34 mouse cellular contexts compared by ENCODE assay signal in the genomic region with DNA sequence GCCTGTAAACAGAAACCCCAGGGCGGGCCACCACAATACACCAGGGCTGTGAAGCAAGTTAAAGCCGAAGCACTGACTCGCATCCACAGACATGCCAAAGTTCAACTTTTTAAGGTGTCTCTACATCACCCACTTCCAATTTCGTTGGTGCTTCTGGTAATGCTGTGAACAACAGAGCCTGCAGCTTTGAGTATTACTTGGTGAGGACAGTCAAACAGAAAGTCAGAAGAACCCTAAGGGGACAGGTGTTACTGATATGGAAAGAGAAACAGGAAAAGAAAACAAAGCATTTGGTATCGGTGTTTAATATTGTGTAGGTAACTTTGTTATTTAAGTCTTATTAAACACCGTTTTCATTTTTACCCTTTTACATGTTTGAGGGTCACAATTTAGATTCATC. TPM values are rescaled to one million over a fixed set of nuclear protein-coding genes. Genes with fewer than 3 reads are reported as not detected.
"Had no signal": no experiment of that assay in that cellular context is flagged by ENCODE, and none has a peak within 500 bp of the region (broad histone marks: within the 10 kb centered on the region; RNA-seq: fewer than 3 reads in every experiment).

No protein-coding gene starts in this region.

- DNase-seq: heart, postnatal 10 days; heart, postnatal 14 days; heart, postnatal 36 days; heart, postnatal 4 days; kidney, adult 11 months; kidney, adult 18-20 months; kidney, adult 2 months; kidney, adult 8-10 months; kidney, adult 9 months; kidney, postnatal 10 days; kidney, postnatal 14 days; kidney, postnatal 25 days; kidney, postnatal 36 days; kidney, postnatal 4 days; layer of hippocampus, adult 9-11 months; layer of hippocampus, postnatal 36 days had no signal

- H3K27me3 ChIP-seq: heart, embryonic 12.5 days; heart, embryonic 15.5 days; intestine, embryonic 15.5 days had no signal

- H3K9me3 ChIP-seq: heart, embryonic 12.5 days; heart, embryonic 13.5 days; heart, embryonic 15.5 days; hindbrain, embryonic 10.5 days; hindbrain, embryonic 12.5 days; hindbrain, embryonic 13.5 days; hindbrain, embryonic 15.5 days; intestine, embryonic 15.5 days; kidney, embryonic 15.5 days had no signal

- H3K36me3 ChIP-seq: heart, embryonic 12.5 days; heart, embryonic 13.5 days; heart, embryonic 15.5 days; hindbrain, embryonic 10.5 days; hindbrain, embryonic 12.5 days; hindbrain, embryonic 13.5 days; hindbrain, embryonic 15.5 days; intestine, embryonic 15.5 days; kidney, embryonic 15.5 days had no signal

- H3K9ac ChIP-seq: heart, embryonic 12.5 days; heart, embryonic 13.5 days; heart, embryonic 15.5 days; hindbrain, embryonic 12.5 days; hindbrain, embryonic 13.5 days; hindbrain, embryonic 14.5 days; hindbrain, embryonic 15.5 days; intestine, embryonic 15.5 days; kidney, embryonic 15.5 days had no signal

- H3K27ac ChIP-seq: heart, embryonic 13.5 days; heart, embryonic 15.5 days; hindbrain, embryonic 10.5 days; hindbrain, embryonic 12.5 days; hindbrain, embryonic 13.5 days; hindbrain, embryonic 14.5 days; hindbrain, embryonic 15.5 days; hindbrain, postnatal 0 days; intestine, embryonic 15.5 days; kidney, embryonic 15.5 days; kidney, postnatal 0 days; layer of hippocampus, adult 2 months; left cerebral cortex, adult 2 months had no signal

- H3K4me3 ChIP-seq: heart, embryonic 12.5 days; heart, embryonic 13.5 days; heart, embryonic 15.5 days; hindbrain, embryonic 10.5 days; hindbrain, embryonic 12.5 days; hindbrain, embryonic 13.5 days; hindbrain, embryonic 15.5 days; intestine, embryonic 15.5 days; kidney, embryonic 15.5 days; layer of hippocampus, adult 2 months; left cerebral cortex, adult 2 months had no signal

- H3K4me1 ChIP-seq: heart, embryonic 13.5 days; heart, embryonic 15.5 days; intestine, embryonic 15.5 days had no signal

- H3K4me2 ChIP-seq: heart, embryonic 11.5 days; heart, embryonic 12.5 days; heart, embryonic 13.5 days; heart, embryonic 15.5 days; hindbrain, embryonic 12.5 days; hindbrain, embryonic 13.5 days; hindbrain, embryonic 14.5 days; hindbrain, embryonic 15.5 days; intestine, embryonic 15.5 days; kidney, embryonic 15.5 days had no signal

RNA-seq across cellular contexts. Expression of a gene that starts 29.7 kb away (rescaled TPM):
- total RNA-seq: heart, postnatal 14 days; heart, postnatal 25 days; heart, postnatal 36 days; hematopoietic stem cell, adult 5-6 weeks had no signal
- polyA plus RNA-seq: kidney, adult 2 months; large intestine, adult 2 months had no signal
